ENCODE assay signal across 17 mouse cellular contexts in genomic region chr8:11447910-11448570, GRCm38 (mm10). TPM values are rescaled to one million over a fixed set of nuclear protein-coding genes. Genes with fewer than 3 reads are reported as not detected.
"Had no signal": no experiment of that assay in that cellular context is flagged by ENCODE, and none has a peak within 500 bp of the region (broad histone marks: within the 10 kb centered on the region; RNA-seq: fewer than 3 reads in every experiment).

No protein-coding gene starts in this region.

- H3K4me3 ChIP-seq: midbrain, embryonic 10.5 days; midbrain, embryonic 12.5 days; neural tube, embryonic 12.5 days had no signal

- H3K27me3 ChIP-seq: neural tube, embryonic 12.5 days had no signal

- H3K36me3 ChIP-seq: midbrain, embryonic 12.5 days had no signal

- H3K9me3 ChIP-seq: midbrain, embryonic 10.5 days; midbrain, embryonic 12.5 days; neural tube, embryonic 12.5 days had no signal

- DNase-seq: lung, adult 18-20 months; lung, embryonic 14.5 days; lung, postnatal 10 days; lung, postnatal 4 days; midbrain, embryonic 14.5 days; retina, postnatal 1 day; right cerebral cortex, adult 18-20 months; right cerebral cortex, postnatal 25 days; right cerebral cortex, postnatal 4 days; spleen, adult 18-20 months; thymus, adult 18-20 months; thymus, postnatal 14 days; thymus, postnatal 36 days had no signal

- H3K4me1 ChIP-seq: neural tube, embryonic 12.5 days had no signal

- H3K4me2 ChIP-seq: lung, embryonic 14.5 days; midbrain, embryonic 12.5 days; neural tube, embryonic 12.5 days had no signal

RNA-seq across cellular contexts. Expression of gene Rab20, which starts 30.5 kb away (rescaled TPM):
- polyA plus RNA-seq: neural tube, embryonic 14.5 days had no signal
